Mouse (Mus musculus): ENCODE data around the gene Gm11639. TPM values are rescaled to one million over a fixed set of nuclear protein-coding genes. Genes with fewer than 3 reads are reported as not detected.

Gene Gm11639
- 0.01 TPM in 1 of 2 replicates, not detected in the other for polyA plus RNA-seq (2015; fragmentation: Nextera tagmentation; extraction: Ambion mirVana)

GRCm38 (mm10) chr11:104685548-104685947 is at the start of gene Gm11639:
TSS of gene Gm11639 (plus strand) at chr11:104685707.
- H3K9ac ChIP-seq = no peak within 1 kb of the TSS

DNA sequence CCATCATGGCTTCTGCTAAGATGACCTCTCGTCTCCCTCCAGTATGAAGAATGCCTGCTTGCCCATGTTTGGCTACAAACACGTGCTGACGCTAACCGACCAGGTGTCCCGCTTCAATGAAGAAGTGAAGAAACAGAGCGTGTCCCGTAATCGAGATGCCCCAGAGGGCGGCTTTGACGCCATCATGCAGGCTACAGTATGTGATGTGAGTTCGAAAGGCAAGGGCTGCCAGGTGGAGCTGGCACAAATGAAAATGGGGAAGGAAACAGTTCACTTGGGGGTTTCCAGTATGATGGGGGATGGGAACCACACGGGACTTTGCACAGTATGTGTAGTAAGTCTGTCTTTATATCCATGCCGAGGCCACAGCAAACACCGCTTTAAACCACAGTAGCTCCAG is 48.5 kb upstream of the Gm11639 start:
- no peak for ATAC-seq (ENCODE audit: insufficient number of reproducible peaks, insufficient read depth, low FRiP score, low TSS enrichment, low read depth)
- no peak overlapping the region for H3K9ac ChIP-seq
- no peaks in the 10 kb centered on the region for H3K27me3 ChIP-seq
- H3K4me2 ChIP-seq = no peak overlapping the region
- H3K36me3 ChIP-seq = no peaks in the 10 kb centered on the region
- WGBS = 89% methylated on average over 14 of the region's 14 CpGs
- H3K27ac ChIP-seq = no peak overlapping the region
- no peaks in the 10 kb centered on the region for H3K9me3 ChIP-seq
- no peaks in the 10 kb centered on the region for H3K4me1 ChIP-seq
- no peak overlapping the region for H3K4me3 ChIP-seq

More at GRCm38 (mm10) chr11:104685548-104685947, at the start of gene Gm11639:
- Histone ChIP-seq H3K4me3 (no peak within 1 kb of the TSS), H3K4me1 (no peaks in the 10 kb centered on the region), H3K27me3 (peaks cover 6% of the 10 kb centered on the region; the same call in 1 of the 2 replicates), H3K9me3 (no peaks in the 10 kb centered on the region), H3K4me2 (peak within 1 kb of the TSS; percentile 39), H3K36me3 (no peaks in the 10 kb centered on the region), H3K27ac (no peak within 1 kb of the TSS)
- WGBS = 31% methylated on average over 23 of the region's 23 CpGs
- no peak for ATAC-seq (ENCODE audit: insufficient number of reproducible peaks, insufficient read depth, low FRiP score, low TSS enrichment, low read depth)

GRCm38 (mm10) chr11:104638006-104638405 is 47.5 kb upstream of the Gm11639 start:
- 39% methylated on average over 5 of the region's 5 CpGs for WGBS
- Histone ChIP-seq H3K27me3 (no peaks in the 10 kb centered on the region), H3K4me3 (no peak overlapping the region), H3K4me1 (no peaks in the 10 kb centered on the region), H3K4me2 (no peak overlapping the region), H3K9me3 (no peaks in the 10 kb centered on the region), H3K9ac (no peak overlapping the region), H3K36me3 (no peaks in the 10 kb centered on the region), H3K27ac (no peak overlapping the region)
- no peak for ATAC-seq (ENCODE audit: insufficient number of reproducible peaks, insufficient read depth, low FRiP score, low TSS enrichment, low read depth)

DNA sequence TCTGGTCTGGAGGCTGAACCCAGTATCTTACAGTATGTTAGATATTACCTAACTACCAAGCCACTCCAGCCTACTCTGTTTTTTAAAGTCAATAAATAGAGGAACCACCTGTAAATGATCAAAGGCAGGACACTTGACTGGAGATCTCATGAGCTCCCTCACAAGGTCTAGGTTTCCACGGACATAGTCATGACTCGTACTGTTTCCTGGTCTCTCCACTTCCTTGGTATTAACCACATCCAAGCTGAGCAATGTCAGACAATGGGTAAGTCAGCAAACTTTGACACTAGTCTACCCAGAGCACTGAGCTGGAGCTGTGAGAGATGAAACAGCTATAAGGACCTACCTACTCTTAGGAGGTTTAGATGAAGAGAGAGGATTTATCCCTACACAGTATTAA is 46.6 kb upstream of the Gm11639 start:
- 48% methylated on average over 2 of the region's 2 CpGs for WGBS
- no peaks in the 10 kb centered on the region for H3K9me3 ChIP-seq
- ATAC-seq (ENCODE audit: insufficient number of reproducible peaks, insufficient read depth, low FRiP score, low TSS enrichment, low read depth) = no peak
- H3K4me2 ChIP-seq = no peak overlapping the region
- H3K4me3 ChIP-seq = no peak overlapping the region
- H3K9ac ChIP-seq = no peak overlapping the region
- H3K36me3 ChIP-seq = no peaks in the 10 kb centered on the region
- no peak overlapping the region for H3K27ac ChIP-seq
- no peaks in the 10 kb centered on the region for H3K4me1 ChIP-seq
- no peaks in the 10 kb centered on the region for H3K27me3 ChIP-seq

DNA sequence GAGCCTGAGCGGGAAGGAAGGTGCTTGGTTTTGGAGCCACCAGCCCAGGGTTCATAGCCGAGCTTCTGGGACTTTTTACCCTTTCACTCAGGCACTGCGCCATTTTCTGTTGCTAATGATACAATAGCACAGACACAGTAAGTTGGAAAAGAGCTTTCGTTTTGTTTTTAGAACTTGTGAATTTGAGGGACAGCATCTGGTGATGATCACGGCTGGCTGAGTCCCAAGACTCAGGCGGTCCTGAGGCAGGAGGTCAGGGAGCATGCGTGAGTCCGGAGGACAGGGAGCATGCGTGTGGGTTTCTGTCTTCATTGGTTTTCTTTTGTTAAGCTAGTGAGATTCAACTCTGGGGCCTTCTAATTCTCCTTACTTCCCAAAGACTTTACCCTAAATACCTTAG is 45.9 kb upstream of the Gm11639 start:
- no peak for ATAC-seq (ENCODE audit: insufficient number of reproducible peaks, insufficient read depth, low FRiP score, low TSS enrichment, low read depth)
- Histone ChIP-seq H3K27ac (no peak overlapping the region), H3K36me3 (no peaks in the 10 kb centered on the region), H3K27me3 (no peaks in the 10 kb centered on the region), H3K9me3 (no peaks in the 10 kb centered on the region), H3K4me3 (no peak overlapping the region), H3K4me1 (no peaks in the 10 kb centered on the region), H3K9ac (no peak overlapping the region), H3K4me2 (no peak overlapping the region)
- 77% methylated on average over 9 of the region's 9 CpGs for WGBS

GRCm38 (mm10) chr11:104640894-104641293 is 44.6 kb upstream of the Gm11639 start:
- Histone ChIP-seq H3K36me3 (no peaks in the 10 kb centered on the region), H3K4me1 (no peaks in the 10 kb centered on the region), H3K27me3 (no peaks in the 10 kb centered on the region), H3K9me3 (no peaks in the 10 kb centered on the region), H3K9ac (no peak overlapping the region), H3K4me3 (no peak overlapping the region), H3K4me2 (no peak overlapping the region), H3K27ac (no peak overlapping the region)
- no peak for ATAC-seq (ENCODE audit: insufficient number of reproducible peaks, insufficient read depth, low FRiP score, low TSS enrichment, low read depth)
- 87% methylated on average over 10 of the region's 10 CpGs for WGBS

GRCm38 (mm10) chr11:104643236-104643635 is 42.3 kb upstream of the Gm11639 start:
- no peak for ATAC-seq (ENCODE audit: insufficient number of reproducible peaks, insufficient read depth, low FRiP score, low TSS enrichment, low read depth)
- 78% methylated on average over 4 of the region's 4 CpGs for WGBS
- Histone ChIP-seq H3K4me1 (peaks cover 3% of the 10 kb centered on the region; the same call in 1 of the 2 replicates), H3K27me3 (no peaks in the 10 kb centered on the region), H3K27ac (no peak overlapping the region), H3K9me3 (no peaks in the 10 kb centered on the region), H3K4me3 (no peak overlapping the region), H3K9ac (no peak overlapping the region), H3K4me2 (no peak overlapping the region), H3K36me3 (no peaks in the 10 kb centered on the region)

GRCm38 (mm10) chr11:104645402-104645801 is 40.1 kb upstream of the Gm11639 start:
- Histone ChIP-seq H3K27me3 (no peaks in the 10 kb centered on the region), H3K36me3 (no peaks in the 10 kb centered on the region)

DNA sequence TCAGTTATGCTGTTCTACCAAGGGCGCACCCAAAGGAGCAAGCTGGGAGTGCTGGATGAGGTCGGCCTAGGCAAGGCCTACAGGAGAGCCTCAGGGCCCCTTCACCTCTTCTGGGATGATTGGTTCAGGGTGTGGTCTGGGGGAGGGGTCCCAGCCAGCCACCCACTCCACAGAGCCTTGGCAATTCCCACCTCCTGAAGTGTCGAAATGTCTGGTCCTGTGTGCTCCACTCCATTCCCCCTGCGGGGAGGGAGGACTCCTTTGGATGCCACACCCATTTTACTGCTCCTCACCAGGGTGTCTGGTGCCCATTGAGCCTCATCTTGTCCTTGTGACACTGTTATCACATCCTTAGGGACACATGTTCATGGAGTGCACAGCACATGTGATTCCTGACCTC is 39.3 kb upstream of the Gm11639 start:
- Histone ChIP-seq H3K9ac (no peak overlapping the region), H3K9me3 (no peaks in the 10 kb centered on the region), H3K27me3 (no peaks in the 10 kb centered on the region), H3K4me1 (peaks cover 3% of the 10 kb centered on the region; the same call in 1 of the 2 replicates), H3K27ac (no peak overlapping the region), H3K36me3 (no peaks in the 10 kb centered on the region), H3K4me3 (no peak overlapping the region), H3K4me2 (no peak overlapping the region)
- 68% methylated on average over 4 of the region's 4 CpGs for WGBS
- ATAC-seq (ENCODE audit: insufficient number of reproducible peaks, insufficient read depth, low FRiP score, low TSS enrichment, low read depth) = peak; percentile 37; the same call in 1 of the 2 replicates

More at GRCm38 (mm10) chr11:104645402-104645801, 40.1 kb upstream of the Gm11639 start:
- Histone ChIP-seq H3K9me3 (no peaks in the 10 kb centered on the region), H3K27ac (no peak overlapping the region), H3K9ac (no peak overlapping the region), H3K4me1 (peaks cover 3% of the 10 kb centered on the region; the same call in 1 of the 2 replicates), H3K4me3 (no peak overlapping the region), H3K4me2 (no peak overlapping the region)
- 94% methylated on average over 6 of the region's 6 CpGs for WGBS
- no peak for ATAC-seq (ENCODE audit: insufficient number of reproducible peaks, insufficient read depth, low FRiP score, low TSS enrichment, low read depth)

GRCm38 (mm10) chr11:104646611-104647010 is 38.9 kb upstream of the Gm11639 start:
- WGBS = 77% methylated on average over 5 of the region's 5 CpGs
- peak overlapping the region; percentile 7; the same call in 1 of the 2 replicates for H3K27ac ChIP-seq
- no peaks in the 10 kb centered on the region for H3K9me3 ChIP-seq
- H3K9ac ChIP-seq = no peak overlapping the region
- peaks cover 3% of the 10 kb centered on the region; the same call in 1 of the 2 replicates for H3K4me1 ChIP-seq
- no peak overlapping the region for H3K4me3 ChIP-seq
- H3K27me3 ChIP-seq = no peaks in the 10 kb centered on the region
- H3K36me3 ChIP-seq = no peaks in the 10 kb centered on the region
- ATAC-seq (ENCODE audit: insufficient number of reproducible peaks, insufficient read depth, low FRiP score, low TSS enrichment, low read depth) = no peak
- no peak overlapping the region for H3K4me2 ChIP-seq

DNA sequence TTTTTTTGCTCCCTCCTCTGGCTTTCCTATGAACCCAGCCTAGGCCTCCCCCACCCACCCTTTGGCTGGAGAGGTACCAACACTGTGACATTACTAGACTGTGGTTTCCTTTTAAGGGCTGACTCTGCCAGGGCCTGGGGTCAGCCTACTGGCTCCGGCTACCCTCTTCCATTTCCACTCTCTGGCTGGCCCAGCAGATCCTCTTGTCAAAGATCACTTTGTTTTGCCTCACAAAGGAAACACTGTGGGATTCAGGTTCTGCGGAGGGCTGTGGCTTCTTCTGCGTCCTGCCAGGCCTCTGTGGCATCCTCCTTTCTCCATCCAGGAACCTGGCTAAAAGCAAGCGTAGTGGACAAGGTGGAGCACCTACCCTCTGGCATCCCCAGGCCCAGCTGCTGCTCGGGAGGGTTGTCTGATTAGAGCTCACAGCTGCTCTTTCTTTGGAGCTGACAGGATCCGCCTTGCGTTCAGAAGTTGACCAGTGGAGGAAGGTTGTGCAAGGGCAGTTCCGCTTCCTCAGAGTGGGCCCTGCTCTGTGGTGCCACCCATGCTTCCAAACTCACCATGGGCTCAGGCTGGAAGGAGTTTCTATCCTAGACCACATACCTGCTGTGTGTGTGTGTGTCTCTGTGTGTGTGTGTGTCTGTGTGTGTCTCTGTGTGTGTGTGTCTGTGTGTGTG is 38.2 kb upstream of the Gm11639 start:
- ATAC-seq (ENCODE audit: insufficient number of reproducible peaks, insufficient read depth, low FRiP score, low TSS enrichment, low read depth) = no peak

DNA sequence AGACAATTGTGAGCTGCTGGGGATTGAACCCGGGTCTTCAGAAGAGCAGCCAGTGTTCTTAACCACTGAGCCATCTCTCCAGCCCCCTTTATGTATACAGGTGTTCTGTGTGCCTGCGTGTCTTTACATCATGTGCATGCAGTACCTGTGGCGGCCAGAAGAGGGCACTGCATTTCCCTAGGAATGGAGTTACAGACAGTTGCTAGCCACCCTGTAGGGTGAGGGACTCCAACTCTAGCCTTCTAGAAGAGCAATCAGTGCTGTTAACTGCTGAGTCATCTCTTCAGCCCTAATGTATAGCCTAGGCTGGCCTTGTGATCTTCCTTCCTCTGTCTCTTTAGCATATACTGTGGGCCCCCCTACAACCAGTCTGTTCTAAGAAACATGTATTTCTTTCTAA is 36.9 kb upstream of the Gm11639 start:
- no peak overlapping the region for H3K4me3 ChIP-seq
- no peak overlapping the region for H3K4me2 ChIP-seq
- H3K9ac ChIP-seq = no peak overlapping the region
- no peak overlapping the region for H3K27ac ChIP-seq
- 67% methylated on average over 3 of the region's 3 CpGs for WGBS
- no peaks in the 10 kb centered on the region for H3K36me3 ChIP-seq
- H3K4me1 ChIP-seq = peaks cover 3% of the 10 kb centered on the region; the same call in 1 of the 2 replicates
- no peaks in the 10 kb centered on the region for H3K9me3 ChIP-seq
- ATAC-seq (ENCODE audit: insufficient number of reproducible peaks, insufficient read depth, low FRiP score, low TSS enrichment, low read depth) = no peak
- no peaks in the 10 kb centered on the region for H3K27me3 ChIP-seq

More for the DNA sequence above, 38.2 kb upstream of the Gm11639 start:
- H3K9ac ChIP-seq = no peak overlapping the region
- no peak overlapping the region for H3K4me2 ChIP-seq
- H3K27me3 ChIP-seq = no peaks in the 10 kb centered on the region
- no peaks in the 10 kb centered on the region for H3K36me3 ChIP-seq
- H3K9me3 ChIP-seq = no peaks in the 10 kb centered on the region
- peak overlapping the region; percentile 7; the same call in 1 of the 2 replicates for H3K27ac ChIP-seq
- no peak overlapping the region for H3K4me3 ChIP-seq
- H3K4me1 ChIP-seq = peaks cover 3% of the 10 kb centered on the region; the same call in 1 of the 2 replicates
- WGBS = 44% methylated on average over 8 of the region's 8 CpGs

Measured in embryonic facial prominence, embryonic 13.5 days (tissue).